Mouse (Mus musculus) heart, embryonic 13.5 days (tissue): ENCODE measurements at regions not wholly inside any gene's neighbourhood (a gene's known extent, or its start where the extent isn't known, plus 50 kb on each side); places are given as distances from the start of the nearest gene placed in this dataset.
A peak's percentile ranks its signal among the peaks of the same experiment; 100 is the strongest.

Experiments
- ATAC-seq: fragments of 200-750 bp; cut with Nextera tagmentation; 2 replicates; pipeline ENCODE4 v1.8.0; 2017; ENCODE audit warnings: moderate TSS enrichment; ENCODE audit not compliant: insufficient number of reproducible peaks, low FRiP score, low TSS enrichment; ENCODE audit errors: extremely low read depth
- H3K27ac ChIP-seq: fragments of 300-500 bp; sonication (generic); replicated peaks from 2 replicates; pipeline ENCODE4 v1.5.1; 2015; ENCODE audit warnings: moderate library complexity, mild to moderate bottlenecking, inconsistent platforms
- H3K27me3 ChIP-seq: fragments of 300-500 bp; sonication (generic); replicated peaks from 2 replicates; pipeline ENCODE4 v1.6.1; 2015; ENCODE audit warnings: mild to moderate bottlenecking, inconsistent platforms
- H3K36me3 ChIP-seq: fragments of 300-500 bp; sonication (generic); 2 replicates; pipeline ENCODE4 v1.6.1; 2015; ENCODE audit warnings: mild to moderate bottlenecking, inconsistent platforms
- H3K4me1 ChIP-seq: fragments of 300-500 bp; sonication (generic); 2 replicates; pipeline ENCODE4 v1.6.1; 2015; ENCODE audit warnings: inconsistent platforms
- H3K4me2 ChIP-seq: fragments of 300-500 bp; sonication (generic); 2 replicates; pipeline ENCODE4 v1.6.1; 2015; ENCODE audit warnings: inconsistent platforms, mild to moderate bottlenecking, moderate library complexity
- H3K4me3 ChIP-seq: fragments of 300-500 bp; sonication (generic); 2 replicates; pipeline ENCODE4 v1.5.1; 2015; ENCODE audit warnings: moderate library complexity, mild to moderate bottlenecking, inconsistent platforms
- H3K9ac ChIP-seq: fragments of 300-500 bp; sonication (generic); 2 replicates; pipeline ENCODE4 v1.6.1; 2015; ENCODE audit warnings: inconsistent platforms, mild to moderate bottlenecking, moderate library complexity
- H3K9me3 ChIP-seq: fragments of 300-500 bp; sonication (generic); 2 replicates; pipeline ENCODE4 v1.6.1; 2016; ENCODE audit warnings: inconsistent platforms
- WGBS: fragments of 180-500 bp; shearing (Covaris S2); methylation state at CpG from one replicate; pipeline ENCODE4 v1.1.7; 2015; ENCODE audit warnings: mixed read lengths; 5-methylcytosine and 5-hydroxymethylcytosine counted together

DNA sequence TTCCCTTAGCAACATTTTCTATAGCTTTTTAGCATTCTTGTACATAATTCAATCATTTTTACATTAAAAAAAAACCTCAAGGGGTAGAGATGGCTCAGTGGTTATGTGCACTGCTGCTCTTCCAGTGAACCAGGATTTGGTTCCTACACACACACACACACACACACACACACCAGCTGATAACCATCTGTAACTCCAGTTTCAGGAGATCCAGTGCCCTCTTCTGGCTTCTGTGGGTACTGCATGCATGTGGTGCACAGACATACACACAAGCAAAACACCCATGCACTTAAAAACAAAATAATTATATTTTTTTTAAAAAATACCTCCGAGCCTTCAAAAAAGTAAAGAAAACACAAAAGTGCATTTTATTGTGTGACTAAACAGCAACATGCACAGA, 270.6 kb downstream of the Agtpbp1 start:
- Histone ChIP-seq H3K4me2 (no peak overlapping the region), H3K4me3 (no peak overlapping the region), H3K9me3 (no peaks in the 10 kb centered on the region), H3K9ac (no peak overlapping the region), H3K27ac (no peak overlapping the region), H3K36me3 (no peaks in the 10 kb centered on the region), H3K27me3 (no peaks in the 10 kb centered on the region), H3K4me1 (no peaks in the 10 kb centered on the region)
- ATAC-seq = no peak
- WGBS = 59% methylated on average over 1 of the region's 1 CpGs

DNA sequence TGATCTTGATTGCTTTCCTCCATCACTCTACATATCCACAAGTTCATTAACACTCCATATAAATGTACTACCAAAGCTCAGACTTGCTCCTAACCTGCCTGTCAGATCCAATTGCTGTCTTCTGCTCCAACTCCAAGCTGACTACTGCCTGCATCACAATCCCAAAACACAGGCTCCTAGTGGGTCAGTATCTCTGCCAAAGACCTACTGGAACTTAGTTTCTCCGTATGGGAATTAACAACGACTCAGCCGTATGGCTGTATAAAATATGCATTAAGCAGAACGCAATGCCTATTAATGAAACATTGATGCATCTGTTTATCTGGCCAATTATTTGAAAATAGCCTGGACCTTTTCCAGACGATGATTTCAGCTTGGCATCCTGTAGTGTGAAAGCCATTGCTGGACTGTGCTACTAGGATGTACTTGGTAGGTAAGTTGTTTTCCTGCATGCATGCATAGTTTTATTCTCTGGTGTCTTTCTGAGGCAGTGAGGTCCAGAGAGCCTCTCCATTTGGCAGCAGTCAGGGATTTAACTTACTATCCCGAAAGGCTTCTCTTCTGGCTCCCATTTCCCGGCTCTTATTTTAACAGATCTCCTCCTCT, 271.2 kb downstream of the Agtpbp1 start:
- H3K4me3 ChIP-seq = no peak overlapping the region
- H3K4me2 ChIP-seq = no peak overlapping the region
- no peaks in the 10 kb centered on the region for H3K36me3 ChIP-seq
- WGBS = 87% methylated on average over 7 of the region's 7 CpGs
- H3K9ac ChIP-seq = no peak overlapping the region
- no peak overlapping the region for H3K27ac ChIP-seq
- no peak for ATAC-seq
- no peaks in the 10 kb centered on the region for H3K9me3 ChIP-seq
- H3K4me1 ChIP-seq = no peaks in the 10 kb centered on the region
- no peaks in the 10 kb centered on the region for H3K27me3 ChIP-seq

DNA sequence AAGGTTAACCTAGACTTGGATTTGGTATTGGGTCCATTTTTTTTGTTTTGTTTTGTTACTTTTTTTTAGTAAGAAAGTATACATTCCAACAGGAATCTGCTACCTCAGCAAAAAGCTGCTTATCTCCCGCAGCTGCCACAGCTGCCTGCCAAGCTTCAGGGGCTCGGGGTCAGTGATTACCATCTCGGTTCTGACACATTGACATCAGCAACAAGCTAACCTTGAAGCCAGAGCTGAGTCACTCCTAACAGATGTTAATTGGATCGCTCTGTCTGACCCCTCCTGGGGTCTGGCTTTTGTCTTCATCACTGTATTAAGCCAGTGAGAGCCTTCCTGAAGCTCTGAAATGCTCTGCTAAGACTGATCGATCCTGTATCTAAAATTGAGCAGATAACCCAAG, 292.1 kb downstream of the Agtpbp1 start:
- WGBS = under 1% methylated on average over 5 of the region's 5 CpGs
- Histone ChIP-seq H3K36me3 (no peaks in the 10 kb centered on the region), H3K4me3 (no peak overlapping the region), H3K9me3 (no peaks in the 10 kb centered on the region), H3K9ac (no peak overlapping the region), H3K27ac (no peak overlapping the region), H3K4me2 (no peak overlapping the region), H3K4me1 (peaks cover 7% of the 10 kb centered on the region), H3K27me3 (no peaks in the 10 kb centered on the region; the same call in 1 of the 2 replicates)
- no peak for ATAC-seq

DNA sequence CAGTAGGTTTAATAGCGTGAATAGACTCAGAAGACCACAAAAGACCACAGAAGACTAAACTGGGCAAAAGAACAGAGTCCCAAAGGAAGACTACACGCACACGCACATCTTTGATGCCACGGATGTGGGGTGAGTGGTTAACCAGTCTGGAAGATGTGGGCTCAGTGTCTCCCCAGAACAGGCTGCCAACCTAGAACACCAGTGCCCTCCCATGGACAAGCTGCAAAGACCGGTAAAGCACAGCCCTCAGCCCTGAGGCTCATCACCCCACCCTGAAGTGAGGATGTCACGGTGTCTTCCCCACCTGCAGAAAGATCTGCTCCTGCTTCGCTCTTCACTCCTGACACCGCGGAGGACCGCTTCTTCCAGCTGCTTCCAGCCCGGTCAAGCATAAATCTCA, 295.9 kb downstream of the Agtpbp1 start:
- WGBS = 72% methylated on average over 11 of the region's 11 CpGs
- no peak overlapping the region for H3K4me2 ChIP-seq
- no peak overlapping the region for H3K9ac ChIP-seq
- no peaks in the 10 kb centered on the region for H3K36me3 ChIP-seq
- no peak overlapping the region for H3K4me3 ChIP-seq
- no peak for ATAC-seq
- H3K27ac ChIP-seq = no peak overlapping the region
- peaks cover 7% of the 10 kb centered on the region for H3K4me1 ChIP-seq
- H3K9me3 ChIP-seq = no peaks in the 10 kb centered on the region
- no peaks in the 10 kb centered on the region; the same call in 1 of the 2 replicates for H3K27me3 ChIP-seq

DNA sequence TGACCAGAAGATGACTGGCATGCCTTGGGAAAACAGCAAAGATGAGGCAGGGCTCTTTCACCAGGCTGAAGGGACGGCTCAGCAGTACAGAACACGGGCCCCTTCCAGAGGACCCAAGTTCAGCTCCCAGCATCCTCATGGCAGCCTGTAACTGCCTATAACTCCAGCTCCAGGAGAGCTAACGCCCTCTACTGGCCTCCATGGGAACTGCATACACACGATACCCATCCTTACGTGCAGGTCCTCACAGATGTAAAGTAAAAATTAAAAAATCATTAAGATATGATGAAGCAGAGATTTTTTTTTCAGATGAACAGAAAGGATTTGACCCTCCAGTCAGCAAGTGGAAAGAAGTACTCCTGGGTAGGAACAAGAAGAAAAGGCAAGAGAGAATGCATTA, 303.8 kb downstream of the Agtpbp1 start:
- Histone ChIP-seq H3K36me3 (no peaks in the 10 kb centered on the region), H3K4me1 (0 out of 2 replicates have a peak, but pooled peaks cover 8% of the 10 kb centered on the region), H3K27ac (no peak overlapping the region), H3K9ac (no peak overlapping the region), H3K27me3 (no peaks in the 10 kb centered on the region), H3K9me3 (no peaks in the 10 kb centered on the region), H3K4me2 (no peak overlapping the region), H3K4me3 (no peak overlapping the region)
- no peak for ATAC-seq
- WGBS = 72% methylated on average over 5 of the region's 5 CpGs

DNA sequence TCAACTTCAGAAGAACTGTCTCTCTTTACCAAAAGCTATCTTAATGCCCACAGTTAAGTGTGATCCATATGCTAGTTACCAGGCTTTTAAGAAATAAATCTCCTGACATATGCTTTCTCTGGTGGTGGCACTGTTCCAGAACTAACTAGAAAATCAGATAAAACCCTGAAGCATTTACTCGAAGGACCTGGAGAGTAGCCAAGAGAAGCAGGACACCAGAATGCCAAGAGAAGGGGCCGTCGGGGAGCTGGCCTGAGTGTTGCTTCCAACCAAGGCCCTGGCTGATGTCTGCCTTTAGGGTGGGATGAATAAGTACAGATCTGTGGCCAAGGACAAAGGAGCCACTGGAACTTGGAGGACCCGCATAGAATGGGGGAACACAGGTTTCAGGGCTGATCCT, 305.9 kb downstream of the Agtpbp1 start:
- Histone ChIP-seq H3K4me3 (no peak overlapping the region), H3K4me1 (0 out of 2 replicates have a peak, but pooled peaks cover 8% of the 10 kb centered on the region), H3K36me3 (no peaks in the 10 kb centered on the region), H3K27ac (no peak overlapping the region), H3K27me3 (no peaks in the 10 kb centered on the region), H3K4me2 (no peak overlapping the region), H3K9ac (no peak overlapping the region), H3K9me3 (no peaks in the 10 kb centered on the region)
- WGBS = 37% methylated on average over 4 of the region's 4 CpGs
- ATAC-seq = no peak

DNA sequence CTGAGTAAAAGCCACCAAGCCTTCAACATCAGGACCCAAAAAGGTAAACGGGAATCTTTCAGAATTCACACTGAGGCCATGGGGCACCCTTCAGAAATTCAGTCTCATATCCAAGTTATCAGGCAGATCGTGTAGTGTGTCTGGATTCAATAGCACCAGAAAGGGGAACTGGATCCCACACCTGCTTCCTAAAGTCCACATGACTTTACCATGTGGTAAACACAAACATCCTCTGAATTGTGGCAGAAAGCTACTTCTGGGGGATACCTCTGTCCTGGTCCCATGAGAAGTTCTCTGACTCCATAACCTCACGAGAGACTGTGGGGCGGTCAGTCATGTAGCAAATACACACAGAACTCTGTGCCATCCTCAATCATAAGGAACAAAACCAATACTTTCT, 313.4 kb downstream of the Agtpbp1 start:
- no peaks in the 10 kb centered on the region for H3K27me3 ChIP-seq
- WGBS = 81% methylated on average over 4 of the region's 4 CpGs
- no peak for ATAC-seq
- H3K9ac ChIP-seq = no peak overlapping the region
- H3K4me1 ChIP-seq = no peaks in the 10 kb centered on the region
- H3K27ac ChIP-seq = no peak overlapping the region
- no peaks in the 10 kb centered on the region for H3K36me3 ChIP-seq
- H3K4me3 ChIP-seq = no peak overlapping the region
- no peaks in the 10 kb centered on the region for H3K9me3 ChIP-seq
- no peak overlapping the region for H3K4me2 ChIP-seq

DNA sequence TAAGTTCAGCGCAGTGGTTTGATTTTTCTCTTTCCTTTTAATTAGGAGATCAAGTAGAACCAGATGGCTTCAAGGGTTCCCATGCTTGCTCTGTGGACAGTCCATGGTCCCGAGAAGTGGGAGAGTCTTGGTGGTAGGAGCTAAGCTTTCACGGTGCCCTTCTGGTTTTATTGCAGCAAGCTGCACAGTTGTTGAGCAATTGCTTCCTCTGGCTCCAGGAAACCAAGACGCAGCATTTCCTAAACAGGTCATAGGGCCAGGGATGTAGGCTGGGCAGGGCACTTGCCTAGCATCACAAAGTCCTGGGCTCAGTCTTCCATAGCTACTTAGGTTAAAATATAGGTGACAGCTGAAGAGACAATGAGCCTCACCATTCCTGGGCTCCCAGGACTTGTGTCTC, 318.2 kb downstream of the Agtpbp1 start:
- H3K4me3 ChIP-seq = no peak overlapping the region
- ATAC-seq = no peak
- no peak overlapping the region for H3K4me2 ChIP-seq
- no peaks in the 10 kb centered on the region for H3K27me3 ChIP-seq
- no peaks in the 10 kb centered on the region for H3K9me3 ChIP-seq
- no peaks in the 10 kb centered on the region for H3K36me3 ChIP-seq
- H3K27ac ChIP-seq = no peak overlapping the region
- no peak overlapping the region for H3K9ac ChIP-seq
- 68% methylated on average over 4 of the region's 4 CpGs for WGBS
- H3K4me1 ChIP-seq = 0 out of 2 replicates have a peak, but pooled peaks cover 6% of the 10 kb centered on the region

DNA sequence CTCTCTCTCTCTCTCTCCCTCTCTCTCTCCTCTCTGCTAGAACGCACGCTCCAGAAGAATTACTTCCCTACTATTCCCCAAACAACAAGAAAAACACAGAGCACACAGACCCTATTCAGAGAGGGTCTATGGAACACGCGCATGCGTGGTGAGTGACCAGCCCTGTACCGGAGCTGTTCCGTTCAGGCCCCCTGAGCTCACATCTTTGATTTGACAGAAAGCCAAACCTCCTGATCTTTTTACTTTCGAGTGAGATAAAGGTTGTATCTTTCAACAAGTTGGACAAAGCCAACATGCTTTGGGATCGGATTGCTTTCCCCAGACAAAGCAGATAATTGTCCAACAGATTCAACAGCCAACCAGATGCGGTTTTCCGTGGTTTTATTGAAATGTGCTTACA, 320.9 kb downstream of the Agtpbp1 start:
- Histone ChIP-seq H3K4me1 (0 out of 2 replicates have a peak, but pooled peaks cover 6% of the 10 kb centered on the region), H3K9ac (no peak overlapping the region), H3K4me3 (no peak overlapping the region), H3K27me3 (no peaks in the 10 kb centered on the region), H3K9me3 (no peaks in the 10 kb centered on the region), H3K36me3 (no peaks in the 10 kb centered on the region), H3K27ac (0 out of 2 replicates have a peak overlapping the region, but pooled peaks have one; percentile 28), H3K4me2 (no peak overlapping the region)
- ATAC-seq = no peak
- 61% methylated on average over 11 of the region's 11 CpGs for WGBS

DNA sequence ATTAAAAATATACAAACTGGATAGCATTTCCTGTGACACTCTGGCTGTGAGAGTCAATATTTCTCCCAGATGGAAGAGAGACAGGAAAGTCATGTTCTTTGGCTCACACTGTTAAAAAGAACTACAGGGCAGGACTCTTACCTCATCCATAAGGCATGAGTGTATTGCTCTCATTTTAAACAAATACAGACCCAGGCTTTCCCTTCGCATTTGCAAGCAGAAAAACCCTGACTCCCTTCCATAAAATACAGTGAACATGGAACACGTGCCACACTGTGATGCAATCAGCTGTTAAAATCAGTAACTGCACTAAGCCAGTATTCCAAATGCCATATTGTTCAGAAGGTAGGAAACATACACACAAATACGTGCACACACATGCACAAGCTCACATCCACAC, 323.1 kb downstream of the Agtpbp1 start:
- H3K27me3 ChIP-seq = no peaks in the 10 kb centered on the region
- no peaks in the 10 kb centered on the region for H3K9me3 ChIP-seq
- H3K36me3 ChIP-seq = no peaks in the 10 kb centered on the region
- no peak for ATAC-seq
- H3K4me1 ChIP-seq = 0 out of 2 replicates have a peak, but pooled peaks cover 6% of the 10 kb centered on the region
- WGBS = 72% methylated on average over 3 of the region's 3 CpGs
- H3K4me3 ChIP-seq = no peak overlapping the region
- no peak overlapping the region for H3K27ac ChIP-seq
- no peak overlapping the region for H3K4me2 ChIP-seq
- no peak overlapping the region for H3K9ac ChIP-seq

DNA sequence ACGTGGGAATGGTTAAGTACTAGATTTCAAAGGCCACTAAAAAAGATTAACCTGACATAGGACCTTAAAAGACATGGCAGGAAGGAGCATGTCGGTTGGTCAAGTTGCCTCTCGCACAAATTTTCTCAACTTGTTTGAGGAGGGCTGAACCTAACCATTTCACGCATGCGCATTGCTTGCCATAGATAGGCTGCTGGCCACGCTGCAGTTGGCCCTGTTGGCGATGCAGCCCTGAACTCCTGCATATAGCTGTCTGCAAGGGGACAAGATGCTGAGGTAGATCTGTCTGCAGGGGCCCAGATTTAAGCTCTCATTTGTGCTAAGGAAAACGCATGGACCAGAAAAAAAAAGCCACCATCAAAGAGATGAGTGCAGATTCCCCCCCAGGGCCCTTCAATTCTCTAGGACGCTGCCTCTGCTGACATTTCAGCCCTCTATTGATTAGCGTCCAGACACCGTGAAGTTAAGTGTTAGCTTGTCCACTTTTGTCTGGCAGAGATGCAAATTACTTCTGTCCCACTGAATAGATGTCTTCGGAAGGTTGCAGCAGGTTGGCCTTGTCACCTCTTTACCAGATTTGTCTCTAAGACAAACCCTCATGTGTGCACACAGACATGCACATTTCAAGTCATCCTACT, 329.1 kb downstream of the Agtpbp1 start:
- H3K4me1 ChIP-seq = no peaks in the 10 kb centered on the region
- H3K4me3 ChIP-seq = no peak overlapping the region
- no peak for ATAC-seq
- H3K36me3 ChIP-seq = no peaks in the 10 kb centered on the region
- H3K9me3 ChIP-seq = no peaks in the 10 kb centered on the region
- 0 out of 2 replicates have a peak, but pooled peaks cover 4% of the 10 kb centered on the region for H3K27me3 ChIP-seq
- H3K27ac ChIP-seq = no peak overlapping the region
- H3K9ac ChIP-seq = no peak overlapping the region
- 77% methylated on average over 12 of the region's 12 CpGs for WGBS
- H3K4me2 ChIP-seq = no peak overlapping the region
